Mouse (Mus musculus): ENCODE measurements around the gene Decr2. TPM values are rescaled to one million over a fixed set of nuclear protein-coding genes. Genes with fewer than 3 reads are reported as not detected.

Gene Decr2
- polyA plus RNA-seq, 1 experiment from 2014 or later, result 47.1 TPM

- Histone ChIP-seq H3K27ac (ENCODE audit: low read length) (peak within 1 kb of the TSS; percentile 62; the same call in 1 of the 2 replicates), H3K9ac (ENCODE audit: low read length) (peak within 1 kb of the TSS; percentile 90)
- under 1% methylated on average over 92 of the region's 94 CpGs for WGBS
Observed at GRCm38 (mm10) chr17:26068831-26069739, 21.1 kb downstream of the Decr2 start, which contains the start of gene Rab11fip3. Rab11fip3 (minus strand) TSS chr17:26069555.

GRCm38 (mm10) chr17:26068024-26068830, 21.9 kb downstream of the Decr2 start:
- peak; percentile 5; the same call in 1 of the 2 replicates for ATAC-seq (ENCODE audit: insufficient read depth, low FRiP score)
- H3K27ac ChIP-seq (ENCODE audit: low read length), result no peak overlapping the region

More at GRCm38 (mm10) chr17:26068831-26069739, 21.1 kb downstream of the Decr2 start, which contains the start of gene Rab11fip3:
- ATAC-seq (ENCODE audit: insufficient read depth, low FRiP score), result peak; percentile 93
- peak within 1 kb of the TSS; percentile 85 for H3K4me3 ChIP-seq (replicated peaks; ENCODE audit: low read length)
- no peaks in the 10 kb centered on the region for H3K27me3 ChIP-seq (ENCODE audit: control insufficient read depth, insufficient read depth, low read length)
- peak within 1 kb of the TSS; percentile 99 for H3K4me2 ChIP-seq (ENCODE audit: low read depth, low read length)
- H3K36me3 ChIP-seq (ENCODE audit: control insufficient read depth, insufficient read depth, low read length), result no peaks in the 10 kb centered on the region
- H3K9me3 ChIP-seq (replicated peaks; ENCODE audit: control insufficient read depth, low read length), result no peaks in the 10 kb centered on the region
- H3K4me1 ChIP-seq (ENCODE audit: control insufficient read depth, insufficient read depth, low read length), result peaks cover 31% of the 10 kb centered on the region

GRCm38 (mm10) chr17:26066488-26067020, 23.6 kb downstream of the Decr2 start:
- no peaks in the 10 kb centered on the region for H3K36me3 ChIP-seq (ENCODE audit: control insufficient read depth, insufficient read depth, low read length)
- 0 out of 2 replicates have a peak overlapping the region, but pooled peaks have one; percentile 39 for H3K9ac ChIP-seq (ENCODE audit: low read length)
- peak overlapping the region; percentile 85 for H3K4me3 ChIP-seq (replicated peaks; ENCODE audit: low read length)
- H3K9me3 ChIP-seq (replicated peaks; ENCODE audit: control insufficient read depth, low read length), result no peaks in the 10 kb centered on the region
- 88% methylated on average over 7 of the region's 7 CpGs for WGBS
- no peaks in the 10 kb centered on the region for H3K27me3 ChIP-seq (ENCODE audit: control insufficient read depth, insufficient read depth, low read length)
- ATAC-seq (ENCODE audit: insufficient read depth, low FRiP score), result no peak
- H3K4me2 ChIP-seq (ENCODE audit: low read depth, low read length), result peak overlapping the region; percentile 99
- no peak overlapping the region for H3K27ac ChIP-seq (ENCODE audit: low read length)
- H3K4me1 ChIP-seq (ENCODE audit: control insufficient read depth, insufficient read depth, low read length), result peaks cover 31% of the 10 kb centered on the region

More at GRCm38 (mm10) chr17:26068024-26068830, 21.9 kb downstream of the Decr2 start:
- no peaks in the 10 kb centered on the region for H3K9me3 ChIP-seq (replicated peaks; ENCODE audit: control insufficient read depth, low read length)
- 1% methylated on average over 44 of the region's 44 CpGs for WGBS
- H3K36me3 ChIP-seq (ENCODE audit: control insufficient read depth, insufficient read depth, low read length), result no peaks in the 10 kb centered on the region
- H3K4me3 ChIP-seq (replicated peaks; ENCODE audit: low read length), result peak overlapping the region; percentile 85
- H3K4me2 ChIP-seq (ENCODE audit: low read depth, low read length), result peak overlapping the region; percentile 99
- H3K9ac ChIP-seq (ENCODE audit: low read length), result peak overlapping the region; percentile 90
- peaks cover 31% of the 10 kb centered on the region for H3K4me1 ChIP-seq (ENCODE audit: control insufficient read depth, insufficient read depth, low read length)
- no peaks in the 10 kb centered on the region for H3K27me3 ChIP-seq (ENCODE audit: control insufficient read depth, insufficient read depth, low read length)

GRCm38 (mm10) chr17:26064916-26065315, 25.2 kb downstream of the Decr2 start:
- ATAC-seq (ENCODE audit: insufficient read depth, low FRiP score), result no peak
- H3K27me3 ChIP-seq (ENCODE audit: control insufficient read depth, insufficient read depth, low read length), result no peaks in the 10 kb centered on the region
- no peak overlapping the region for H3K27ac ChIP-seq (ENCODE audit: low read length)
- H3K9ac ChIP-seq (ENCODE audit: low read length), result no peak overlapping the region
- no peak overlapping the region for H3K4me3 ChIP-seq (replicated peaks; ENCODE audit: low read length)
- WGBS, result 72% methylated on average over 6 of the region's 6 CpGs
- no peaks in the 10 kb centered on the region for H3K36me3 ChIP-seq (ENCODE audit: control insufficient read depth, insufficient read depth, low read length)
- H3K4me2 ChIP-seq (ENCODE audit: low read depth, low read length), result no peak overlapping the region
- H3K4me1 ChIP-seq (ENCODE audit: control insufficient read depth, insufficient read depth, low read length), result peaks cover 30% of the 10 kb centered on the region
- H3K9me3 ChIP-seq (replicated peaks; ENCODE audit: control insufficient read depth, low read length), result no peaks in the 10 kb centered on the region

GRCm38 (mm10) chr17:26057787-26058567, 32.2 kb downstream of the Decr2 start:
- H3K4me3 ChIP-seq (replicated peaks; ENCODE audit: low read length), result no peak overlapping the region
- 62% methylated on average over 9 of the region's 9 CpGs for WGBS
- no peak for ATAC-seq (ENCODE audit: insufficient read depth, low FRiP score)
- no peaks in the 10 kb centered on the region for H3K27me3 ChIP-seq (ENCODE audit: control insufficient read depth, insufficient read depth, low read length)
- no peaks in the 10 kb centered on the region; the same call in 1 of the 2 replicates for H3K36me3 ChIP-seq (ENCODE audit: control insufficient read depth, insufficient read depth, low read length)
- H3K4me2 ChIP-seq (ENCODE audit: low read depth, low read length), result no peak overlapping the region
- no peaks in the 10 kb centered on the region for H3K4me1 ChIP-seq (ENCODE audit: control insufficient read depth, insufficient read depth, low read length)
- no peak overlapping the region for H3K9ac ChIP-seq (ENCODE audit: low read length)
- H3K9me3 ChIP-seq (replicated peaks; ENCODE audit: control insufficient read depth, low read length), result no peaks in the 10 kb centered on the region
- 0 out of 2 replicates have a peak overlapping the region, but pooled peaks have one; percentile 4 for H3K27ac ChIP-seq (ENCODE audit: low read length)

GRCm38 (mm10) chr17:26057278-26057677, 32.9 kb downstream of the Decr2 start:
- H3K4me1 ChIP-seq (ENCODE audit: control insufficient read depth, insufficient read depth, low read length), result no peaks in the 10 kb centered on the region
- H3K27ac ChIP-seq (ENCODE audit: low read length), result no peak overlapping the region
- 92% methylated on average over 8 of the region's 8 CpGs for WGBS
- no peaks in the 10 kb centered on the region for H3K9me3 ChIP-seq (replicated peaks; ENCODE audit: control insufficient read depth, low read length)
- H3K27me3 ChIP-seq (ENCODE audit: control insufficient read depth, insufficient read depth, low read length), result no peaks in the 10 kb centered on the region
- no peak overlapping the region for H3K4me3 ChIP-seq (replicated peaks; ENCODE audit: low read length)
- no peak for ATAC-seq (ENCODE audit: insufficient read depth, low FRiP score)
- H3K9ac ChIP-seq (ENCODE audit: low read length), result no peak overlapping the region
- no peaks in the 10 kb centered on the region; the same call in 1 of the 2 replicates for H3K36me3 ChIP-seq (ENCODE audit: control insufficient read depth, insufficient read depth, low read length)
- no peak overlapping the region for H3K4me2 ChIP-seq (ENCODE audit: low read depth, low read length)

GRCm38 (mm10) chr17:26055164-26055563, 35.0 kb downstream of the Decr2 start:
- Histone ChIP-seq H3K4me3 (replicated peaks; ENCODE audit: low read length) (no peak overlapping the region), H3K27me3 (ENCODE audit: control insufficient read depth, insufficient read depth, low read length) (no peaks in the 10 kb centered on the region), H3K36me3 (ENCODE audit: control insufficient read depth, insufficient read depth, low read length) (no peaks in the 10 kb centered on the region; the same call in 1 of the 2 replicates), H3K4me2 (ENCODE audit: low read depth, low read length) (no peak overlapping the region), H3K9me3 (replicated peaks; ENCODE audit: control insufficient read depth, low read length) (no peaks in the 10 kb centered on the region), H3K4me1 (ENCODE audit: control insufficient read depth, insufficient read depth, low read length) (no peaks in the 10 kb centered on the region), H3K27ac (ENCODE audit: low read length) (no peak overlapping the region), H3K9ac (ENCODE audit: low read length) (no peak overlapping the region)
- WGBS, result 69% methylated on average over 6 of the region's 6 CpGs
- ATAC-seq (ENCODE audit: insufficient read depth, low FRiP score), result no peak

- H3K27ac ChIP-seq (ENCODE audit: low read length), result no peak overlapping the region
- no peaks in the 10 kb centered on the region for H3K4me1 ChIP-seq (ENCODE audit: control insufficient read depth, insufficient read depth, low read length)
- no peak overlapping the region for H3K9ac ChIP-seq (ENCODE audit: low read length)
- no peak overlapping the region for H3K4me3 ChIP-seq (replicated peaks; ENCODE audit: low read length)
- no peaks in the 10 kb centered on the region for H3K27me3 ChIP-seq (ENCODE audit: control insufficient read depth, insufficient read depth, low read length)
- ATAC-seq (ENCODE audit: insufficient read depth, low FRiP score), result no peak
- no peaks in the 10 kb centered on the region; the same call in 1 of the 2 replicates for H3K36me3 ChIP-seq (ENCODE audit: control insufficient read depth, insufficient read depth, low read length)
- no peaks in the 10 kb centered on the region for H3K9me3 ChIP-seq (replicated peaks; ENCODE audit: control insufficient read depth, low read length)
- H3K4me2 ChIP-seq (ENCODE audit: low read depth, low read length), result no peak overlapping the region
- 63% methylated on average over 17 of the region's 17 CpGs for WGBS
Observed at GRCm38 (mm10) chr17:26054133-26054845, 35.8 kb downstream of the Decr2 start.
